Mouse (Mus musculus): Measurements from ENCODE around the gene Gadd45b. TPM values are rescaled to one million over a fixed set of nuclear protein-coding genes. Genes with fewer than 3 reads are reported as not detected.

Gene Gadd45b
- polyA plus RNA-seq, 1 experiment from 2014 or later: 9.0 TPM

DNA sequence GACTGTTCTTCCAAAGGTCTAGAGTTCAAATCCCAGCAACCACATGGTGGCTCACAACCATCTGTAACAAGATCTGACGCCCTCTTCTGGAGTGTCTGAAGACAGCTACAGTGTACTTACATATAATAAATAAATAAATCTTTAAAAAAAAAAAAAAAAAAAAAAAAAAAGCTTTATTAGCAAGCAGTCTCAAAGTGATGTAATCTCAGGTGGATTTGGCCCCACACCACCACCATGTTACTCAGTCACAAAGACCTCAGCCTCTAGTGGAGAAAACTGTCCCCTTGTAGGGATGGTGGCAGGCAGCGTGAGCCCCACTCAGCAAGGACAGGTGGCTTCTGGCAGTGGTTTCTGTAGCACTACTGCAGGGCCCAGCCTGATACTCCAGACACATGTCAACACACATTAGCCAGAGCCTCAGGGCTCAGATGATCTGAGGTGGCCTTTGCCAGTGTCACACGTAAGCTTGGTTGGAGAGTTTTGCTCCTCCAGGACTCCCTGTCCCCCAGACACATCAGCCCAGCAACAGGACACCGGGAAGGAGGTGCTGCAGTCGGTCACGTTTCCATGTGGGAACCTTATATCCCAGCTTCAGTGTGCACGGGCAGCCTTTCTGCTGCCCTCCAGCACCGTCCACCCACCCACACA, 16.4 kb upstream of the Gadd45b start:
- no peak overlapping the region for H3K4me3 ChIP-seq (replicated peaks)
- H3K36me3 ChIP-seq: peaks cover 53% of the 10 kb centered on the region
- H3K27me3 ChIP-seq (replicated peaks): no peaks in the 10 kb centered on the region
- peaks cover 39% of the 10 kb centered on the region for H3K4me1 ChIP-seq
- no peak overlapping the region for H3K9ac ChIP-seq (replicated peaks)
- no peak overlapping the region for H3K4me2 ChIP-seq
- no peak for ATAC-seq (ENCODE audit: low FRiP score)
- WGBS: 95% methylated on average over 7 of the region's 8 CpGs
- no peak overlapping the region for H3K27ac ChIP-seq (replicated peaks)
- no peaks in the 10 kb centered on the region for H3K9me3 ChIP-seq (replicated peaks)

DNA sequence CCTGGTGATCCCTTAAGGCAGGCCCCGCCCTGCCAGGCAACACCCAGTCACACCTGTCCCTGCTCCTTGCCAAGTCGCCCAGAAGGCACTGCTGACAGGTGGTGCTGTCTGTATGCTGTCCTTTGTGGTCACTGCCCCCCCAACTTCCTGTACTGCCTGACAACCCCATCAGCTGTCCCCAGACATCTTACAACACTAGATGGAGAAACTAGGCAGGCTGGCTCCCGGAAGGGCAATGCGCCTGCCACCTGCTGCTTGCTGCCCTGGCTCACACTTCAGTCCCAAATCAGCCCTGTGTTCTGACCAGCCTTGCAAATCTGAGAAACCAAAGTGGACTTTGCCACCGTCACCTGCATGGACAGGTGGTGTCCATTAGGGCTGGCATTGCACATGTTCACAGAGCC, 15.6 kb upstream of the Gadd45b start:
- no peak overlapping the region for H3K4me3 ChIP-seq (replicated peaks)
- peaks cover 45% of the 10 kb centered on the region for H3K36me3 ChIP-seq
- H3K4me2 ChIP-seq: no peak overlapping the region
- WGBS: 92% methylated on average over 5 of the region's 5 CpGs
- no peak for ATAC-seq (ENCODE audit: low FRiP score)
- no peak overlapping the region for H3K9ac ChIP-seq (replicated peaks)
- H3K27me3 ChIP-seq (replicated peaks): no peaks in the 10 kb centered on the region
- no peak overlapping the region for H3K27ac ChIP-seq (replicated peaks)
- peaks cover 43% of the 10 kb centered on the region for H3K4me1 ChIP-seq
- H3K9me3 ChIP-seq (replicated peaks): no peaks in the 10 kb centered on the region

DNA sequence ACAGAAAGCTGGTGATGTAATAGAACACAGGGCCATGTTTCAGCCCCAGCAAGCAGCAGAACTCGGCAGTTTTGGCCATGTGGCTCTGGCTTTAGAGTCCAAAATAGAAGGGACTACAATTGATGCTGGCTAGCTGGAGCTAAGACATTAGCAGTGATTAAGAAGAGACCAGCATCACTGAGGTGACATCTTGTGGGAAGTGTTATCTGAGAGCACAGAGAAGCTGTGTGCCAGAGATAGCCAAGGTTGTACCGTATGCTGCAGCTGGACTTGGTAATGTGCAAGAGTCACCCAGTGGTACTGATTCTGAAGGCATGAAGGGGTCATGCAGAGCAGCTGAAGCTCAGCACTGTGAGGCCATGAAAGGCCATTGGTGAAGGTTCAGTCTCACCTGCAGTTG, 14.6 kb upstream of the Gadd45b start:
- Histone ChIP-seq H3K4me3 (replicated peaks) (no peak overlapping the region), H3K27ac (replicated peaks) (no peak overlapping the region), H3K4me2 (no peak overlapping the region), H3K9me3 (replicated peaks) (no peaks in the 10 kb centered on the region), H3K27me3 (replicated peaks) (no peaks in the 10 kb centered on the region), H3K36me3 (peaks cover 35% of the 10 kb centered on the region), H3K9ac (replicated peaks) (no peak overlapping the region), H3K4me1 (peaks cover 43% of the 10 kb centered on the region)
- no peak for ATAC-seq (ENCODE audit: low FRiP score)
- 83% methylated on average over 2 of the region's 2 CpGs for WGBS

DNA sequence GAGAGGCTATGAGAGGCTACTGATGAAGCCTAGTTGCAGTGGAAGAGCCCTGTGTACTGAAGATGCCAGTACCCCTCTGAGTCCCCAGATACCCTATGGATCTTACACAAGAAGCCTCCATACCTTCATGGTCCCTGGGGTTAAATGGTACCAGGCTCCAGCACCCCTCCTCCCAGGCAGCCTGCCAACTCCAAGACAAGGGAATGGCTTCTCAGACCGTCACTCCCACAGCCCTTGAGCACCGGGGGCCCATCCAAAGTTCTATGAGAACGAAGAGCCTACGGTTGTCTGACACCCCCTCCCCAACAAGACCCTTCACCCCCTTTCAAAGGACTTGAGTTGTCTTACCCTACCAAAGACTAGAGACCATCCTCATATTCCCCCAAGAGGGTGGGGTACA, 14.1 kb upstream of the Gadd45b start:
- WGBS: 77% methylated on average over 4 of the region's 4 CpGs
- H3K4me3 ChIP-seq (replicated peaks): no peak overlapping the region
- peaks cover 31% of the 10 kb centered on the region for H3K36me3 ChIP-seq
- peaks cover 43% of the 10 kb centered on the region for H3K4me1 ChIP-seq
- H3K27me3 ChIP-seq (replicated peaks): no peaks in the 10 kb centered on the region
- no peak for ATAC-seq (ENCODE audit: low FRiP score)
- no peak overlapping the region for H3K27ac ChIP-seq (replicated peaks)
- H3K9me3 ChIP-seq (replicated peaks): no peaks in the 10 kb centered on the region
- no peak overlapping the region for H3K4me2 ChIP-seq
- H3K9ac ChIP-seq (replicated peaks): no peak overlapping the region

DNA sequence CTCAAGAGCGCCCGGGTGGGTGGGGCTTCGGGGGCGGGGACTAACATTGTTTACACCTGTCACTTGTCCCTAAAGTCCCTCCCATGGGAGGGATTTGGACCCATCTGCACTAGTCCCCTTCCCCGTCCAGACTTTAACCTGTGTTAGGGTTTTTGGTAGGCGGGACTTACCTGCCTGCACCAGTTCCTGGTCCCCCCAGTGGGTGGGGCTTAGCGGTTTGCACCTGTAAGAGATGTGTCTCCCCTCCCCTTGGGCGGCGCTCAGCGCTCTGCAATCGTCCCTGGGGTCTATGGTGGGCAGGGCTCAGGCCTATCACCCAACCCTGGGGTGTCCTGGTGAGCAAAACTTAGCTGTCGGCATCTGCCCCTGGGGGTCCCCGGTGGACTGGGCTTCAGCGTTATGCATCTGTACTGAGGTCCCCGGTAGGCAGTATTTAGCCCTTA, 12.5 kb upstream of the Gadd45b start:
- Histone ChIP-seq H3K4me3 (replicated peaks) (peak overlapping the region; percentile 79), H3K27ac (replicated peaks) (peak overlapping the region; percentile 86), H3K36me3 (peaks cover 16% of the 10 kb centered on the region; the same call in 1 of the 2 replicates), H3K4me1 (peaks cover 49% of the 10 kb centered on the region), H3K27me3 (replicated peaks) (no peaks in the 10 kb centered on the region), H3K4me2 (peak overlapping the region; percentile 89), H3K9ac (replicated peaks) (peak overlapping the region; percentile 86), H3K9me3 (replicated peaks) (no peaks in the 10 kb centered on the region)
- WGBS: 3% methylated on average over 15 of the region's 15 CpGs
- ATAC-seq (ENCODE audit: low FRiP score): peak; percentile 68

DNA sequence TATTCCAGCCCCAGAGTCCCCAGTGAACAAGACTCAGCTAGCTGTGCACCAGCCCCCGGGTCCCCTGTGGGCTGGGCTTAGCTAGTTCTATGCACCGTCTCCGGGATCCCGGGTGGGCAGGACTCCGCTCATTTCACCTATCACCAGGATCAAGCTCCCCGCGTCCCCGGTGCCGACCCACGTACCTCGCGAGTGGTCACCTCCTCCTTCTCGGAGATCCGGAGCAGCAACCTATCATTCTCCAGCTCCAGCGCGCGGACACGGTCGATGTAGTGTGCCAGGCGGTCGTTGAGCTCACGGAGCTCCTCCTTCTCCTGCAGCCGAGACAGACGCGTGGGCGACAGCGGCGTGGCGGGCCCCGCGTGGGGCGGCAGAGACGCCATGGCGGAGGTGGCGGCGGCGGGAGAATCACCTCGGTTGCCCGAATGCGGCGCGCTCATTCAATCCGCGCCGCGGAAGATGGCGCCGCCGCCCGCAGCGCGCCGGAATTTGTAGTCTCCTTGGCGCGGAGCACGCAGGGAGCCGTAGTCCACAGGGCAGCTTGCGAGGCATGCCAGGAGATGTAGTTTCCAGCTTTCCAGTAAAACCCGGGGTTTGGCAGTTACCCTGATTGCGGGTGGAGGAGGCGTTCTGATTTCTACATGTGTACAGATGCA, 12.0 kb upstream of the Gadd45b start, which contains the start of gene Lmnb2:
Gene Lmnb2 (minus strand): TSS at position 467 of the 656 bp plus-strand sequence.
- Histone ChIP-seq H3K4me2 (peak within 1 kb of the TSS; percentile 89), H3K27me3 (replicated peaks) (no peaks in the 10 kb centered on the region)

DNA sequence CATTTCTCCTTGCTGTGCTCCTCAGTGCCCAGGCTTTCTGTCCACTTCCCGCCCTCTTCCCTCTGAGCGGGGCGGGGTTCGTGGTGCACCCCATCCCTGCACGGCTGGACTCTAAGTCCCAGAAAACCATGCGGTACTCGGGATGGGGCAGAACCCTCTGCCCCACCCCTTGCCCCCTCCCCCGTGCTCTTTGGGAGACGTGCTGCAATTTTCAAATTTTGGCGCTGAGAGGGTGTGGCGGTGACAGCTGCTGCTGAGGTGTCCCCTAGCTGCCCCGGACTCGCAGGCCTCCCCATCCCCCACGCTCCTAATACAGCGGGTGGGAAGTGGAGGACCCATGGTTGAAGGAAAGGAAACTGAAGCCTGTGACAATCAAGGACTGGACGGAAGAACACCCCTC, 8.0 kb upstream of the Gadd45b start:
- Histone ChIP-seq H3K4me1 (peaks cover 20% of the 10 kb centered on the region), H3K9me3 (replicated peaks) (no peaks in the 10 kb centered on the region), H3K36me3 (no peaks in the 10 kb centered on the region), H3K27me3 (replicated peaks) (no peaks in the 10 kb centered on the region), H3K4me2 (peak overlapping the region; percentile 52), H3K27ac (replicated peaks) (no peak overlapping the region), H3K9ac (replicated peaks) (peak overlapping the region; percentile 23; the same call in 1 of the 2 replicates), H3K4me3 (replicated peaks) (peak overlapping the region; percentile 23)
- 8% methylated on average over 16 of the region's 16 CpGs for WGBS
- ATAC-seq (ENCODE audit: low FRiP score): no peak

More for the DNA sequence above, 12.0 kb upstream of the Gadd45b start, which contains the start of gene Lmnb2:
- Histone ChIP-seq H3K27ac (replicated peaks) (peak within 1 kb of the TSS; percentile 86), H3K4me1 (peaks cover 49% of the 10 kb centered on the region), H3K9me3 (replicated peaks) (no peaks in the 10 kb centered on the region), H3K36me3 (peaks cover 16% of the 10 kb centered on the region; the same call in 1 of the 2 replicates), H3K9ac (replicated peaks) (peak within 1 kb of the TSS; percentile 86), H3K4me3 (replicated peaks) (peak within 1 kb of the TSS; percentile 79)
- WGBS: under 1% methylated on average over 61 of the region's 61 CpGs
- ATAC-seq (ENCODE audit: low FRiP score): peak; percentile 80

DNA sequence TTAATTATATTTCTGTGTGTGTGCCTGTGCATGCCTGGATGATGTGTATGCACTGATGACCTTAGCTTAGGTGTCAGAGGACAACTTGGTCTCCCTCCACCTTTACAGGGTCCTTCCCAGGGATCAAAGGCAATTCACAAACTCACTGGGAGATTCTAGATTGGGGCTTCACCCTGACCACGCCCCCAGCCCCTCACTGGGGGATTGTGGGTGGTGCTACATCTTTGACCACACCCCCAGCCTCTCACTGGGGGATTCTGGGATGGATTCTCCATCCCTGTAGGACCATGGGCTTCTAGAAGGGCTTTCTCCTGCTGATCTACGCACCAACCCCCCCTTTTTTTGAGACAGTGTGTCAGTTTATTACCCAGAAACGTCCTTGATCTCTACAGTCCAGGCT, 4.4 kb upstream of the Gadd45b start:
- Histone ChIP-seq H3K36me3 (no peaks in the 10 kb centered on the region), H3K27me3 (replicated peaks) (peaks cover 4% of the 10 kb centered on the region), H3K27ac (replicated peaks) (no peak overlapping the region), H3K9ac (replicated peaks) (no peak overlapping the region), H3K4me1 (peaks cover 20% of the 10 kb centered on the region), H3K9me3 (replicated peaks) (no peaks in the 10 kb centered on the region), H3K4me2 (no peak overlapping the region), H3K4me3 (replicated peaks) (no peak overlapping the region)
- 52% methylated on average over 3 of the region's 3 CpGs for WGBS
- no peak for ATAC-seq (ENCODE audit: low FRiP score)

DNA sequence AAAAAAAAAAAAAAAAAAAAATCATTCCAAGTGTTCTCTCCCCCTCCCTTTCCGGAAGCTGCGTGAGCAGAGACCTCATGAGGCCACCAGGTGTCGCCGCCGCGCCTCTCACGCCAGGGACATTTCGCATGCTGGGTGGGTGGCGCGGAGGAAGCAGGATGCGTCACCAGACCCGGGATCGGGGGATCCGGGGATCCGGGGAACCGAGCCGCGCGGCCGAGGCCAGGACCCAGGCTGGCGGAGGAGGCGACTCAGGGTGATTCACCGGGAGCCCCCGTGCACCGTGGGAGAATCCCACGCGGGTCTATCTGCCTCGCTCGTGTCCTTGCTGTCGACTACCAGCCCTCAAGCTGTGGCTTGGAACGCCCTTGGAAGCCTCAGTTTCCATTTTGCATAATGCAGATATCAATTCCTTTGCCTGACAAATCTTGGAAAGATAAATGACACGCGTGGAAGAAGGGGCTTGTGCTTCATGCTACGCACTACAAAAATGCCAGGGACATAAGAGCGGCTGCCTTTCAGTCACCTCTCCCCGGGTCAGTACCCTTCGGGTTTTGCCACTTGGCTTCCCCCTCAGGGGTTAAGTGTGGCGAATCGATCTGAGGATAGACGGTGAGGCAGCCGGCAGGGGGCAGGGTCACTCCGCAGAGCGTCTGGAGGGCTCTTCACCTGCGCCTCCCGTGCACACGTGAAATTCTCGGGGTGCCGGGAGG, 1.1 kb upstream of the Gadd45b start:
- ATAC-seq (ENCODE audit: low FRiP score): peak; percentile 40
- Histone ChIP-seq H3K36me3 (no peaks in the 10 kb centered on the region), H3K9ac (replicated peaks) (peak overlapping the region; percentile 72), H3K4me2 (peak overlapping the region; percentile 88), H3K4me3 (replicated peaks) (peak overlapping the region; percentile 50), H3K27me3 (replicated peaks) (peaks cover 37% of the 10 kb centered on the region), H3K27ac (replicated peaks) (peak overlapping the region; percentile 72), H3K4me1 (peaks cover 48% of the 10 kb centered on the region), H3K9me3 (replicated peaks) (no peaks in the 10 kb centered on the region)
- WGBS: under 1% methylated on average over 48 of the region's 48 CpGs

DNA sequence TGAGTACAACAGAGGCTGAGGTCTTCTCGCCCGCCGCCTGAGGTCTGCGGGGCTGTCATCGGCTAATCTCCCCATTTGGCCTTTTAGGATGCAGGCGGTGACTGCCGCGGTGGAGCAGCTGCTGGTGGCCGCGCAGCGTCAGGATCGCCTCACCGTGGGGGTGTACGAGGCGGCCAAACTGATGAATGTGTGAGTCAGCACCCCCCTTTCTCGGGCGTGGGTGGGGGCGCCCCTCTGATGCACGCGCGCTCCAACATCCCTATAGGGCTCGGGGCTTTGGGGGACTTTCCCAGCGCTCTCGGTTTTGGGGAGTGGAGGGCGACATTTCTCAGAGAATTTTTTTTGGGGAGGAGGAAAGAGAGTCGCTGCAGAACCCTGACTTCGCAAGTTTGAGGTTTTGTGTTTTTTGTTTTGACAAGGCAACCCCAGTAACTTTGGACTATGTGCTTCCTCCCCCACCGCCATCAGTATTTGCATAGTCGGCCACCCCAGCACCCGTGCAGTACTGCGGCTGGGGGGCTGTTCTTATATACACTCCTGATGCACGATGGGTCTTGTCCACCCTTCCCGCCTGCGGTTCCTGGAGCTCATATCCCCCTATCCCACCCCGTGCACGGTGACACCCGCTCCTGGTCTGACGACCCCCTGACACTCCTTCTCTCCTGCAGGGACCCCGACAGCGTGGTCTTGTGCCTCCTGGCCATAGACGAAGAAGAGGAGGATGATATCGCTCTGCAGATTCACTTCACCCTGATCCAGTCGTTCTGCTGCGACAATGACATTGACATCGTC, 684 bp downstream of the Gadd45b start:
- H3K27me3 ChIP-seq (replicated peaks): peaks cover 54% of the 10 kb centered on the region
- under 1% methylated on average over 45 of the region's 45 CpGs for WGBS
- H3K36me3 ChIP-seq: no peaks in the 10 kb centered on the region
- H3K4me2 ChIP-seq: peak overlapping the region; percentile 88
- 0 out of 2 replicates have a peak overlapping the region, but pooled peaks have one; percentile 29 for H3K27ac ChIP-seq (replicated peaks)
- peak overlapping the region; percentile 43 for H3K9ac ChIP-seq (replicated peaks)
- H3K9me3 ChIP-seq (replicated peaks): no peaks in the 10 kb centered on the region
- H3K4me3 ChIP-seq (replicated peaks): peak overlapping the region; percentile 50
- no peak for ATAC-seq (ENCODE audit: low FRiP score)
- H3K4me1 ChIP-seq: peaks cover 56% of the 10 kb centered on the region

DNA sequence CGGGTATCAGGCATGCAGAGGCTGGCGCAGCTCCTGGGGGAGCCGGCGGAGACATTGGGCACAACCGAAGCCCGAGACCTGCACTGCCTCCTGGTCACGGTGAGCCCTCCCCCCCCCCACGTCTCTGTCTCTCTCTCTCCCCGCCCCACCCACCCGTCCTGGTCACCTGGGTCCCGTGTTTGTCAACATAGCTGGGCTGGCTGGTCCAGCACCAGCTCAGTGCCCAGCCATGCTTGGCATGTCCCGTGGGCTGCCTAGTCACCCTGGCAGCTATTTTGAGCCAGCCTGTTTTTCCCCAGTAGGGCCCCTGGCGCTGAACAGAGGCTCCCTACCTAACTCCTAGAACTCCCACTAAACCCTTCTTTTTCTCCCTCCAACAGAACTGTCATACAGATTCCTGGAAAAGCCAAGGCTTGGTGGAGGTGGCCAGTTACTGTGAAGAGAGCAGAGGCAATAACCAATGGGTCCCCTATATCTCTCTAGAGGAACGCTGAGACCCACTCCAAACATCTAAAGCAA, 1.3 kb downstream of the Gadd45b start:
- Histone ChIP-seq H3K27me3 (replicated peaks) (peaks cover 58% of the 10 kb centered on the region), H3K36me3 (no peaks in the 10 kb centered on the region), H3K4me1 (peaks cover 62% of the 10 kb centered on the region), H3K9ac (replicated peaks) (peak overlapping the region; percentile 43), H3K9me3 (replicated peaks) (no peaks in the 10 kb centered on the region), H3K4me2 (peak overlapping the region; percentile 88), H3K4me3 (replicated peaks) (peak overlapping the region; percentile 50), H3K27ac (replicated peaks) (no peak overlapping the region)
- 3% methylated on average over 12 of the region's 14 CpGs for WGBS
- no peak for ATAC-seq (ENCODE audit: low FRiP score)

Data from neural tube, embryonic 15.5 days (tissue).